Mouse (Mus musculus) granulocyte monocyte progenitor cell, adult 5-6 weeks (primary cell): Measurements from ENCODE around the gene Spata22. TPM values are rescaled to one million over a fixed set of nuclear protein-coding genes. Genes with fewer than 3 reads are reported as not detected.
"Not testable (repeated sequence)": the region's sequence is repeated elsewhere in the genome, so short reads cannot be mapped to it uniquely, and the experiment has no call there.

Source experiments
- ATAC-seq: replicated peaks from 2 replicates; pipeline ENCODE4 v1.8.0; 2016; ENCODE audit warnings: mild to moderate bottlenecking, moderate TSS enrichment, inconsistent platforms; ENCODE audit not compliant: poor library complexity, severe bottlenecking
- total RNA-seq, 2 experiments: library from RNA; stranded (forward) in 1 of 2; stranded (reverse) in 1 of 2; fragments of 200-712, 200-1000 nt in 1 of 2; fragments of >200 nt in 1 of 2; fragmentation: Nextera tagmentation in 1 of 2; gene quantifications; 2 replicates each; pipeline ENCODE4 v1.2.3; 2014 to 2017

Gene Spata22
- total RNA-seq (2014; fragmentation: Nextera tagmentation) = not detected in 2 replicates
- total RNA-seq (2017) = not detected in 2 replicates

DNA sequence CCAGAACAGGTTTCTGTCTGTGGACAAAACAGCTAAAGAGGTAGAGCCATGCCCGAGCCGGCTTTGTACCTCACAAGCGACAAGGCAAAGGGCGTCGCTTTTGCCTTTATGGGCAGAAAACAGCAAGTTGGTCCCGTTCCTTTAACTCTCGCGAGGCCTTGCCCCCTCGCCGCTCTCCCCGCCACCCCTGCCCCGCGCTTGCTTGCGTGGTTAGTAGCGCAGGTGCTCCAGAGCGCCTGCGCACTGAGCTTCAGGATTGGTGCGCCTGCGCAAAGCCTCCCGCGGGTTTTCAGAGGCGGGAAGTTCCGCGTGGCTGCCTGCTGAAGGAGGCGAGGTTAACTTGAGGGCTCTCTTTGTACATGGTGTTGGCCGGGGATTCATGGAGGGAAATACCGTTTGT lies at the start of gene Spata22, which contains the start of the genes Aspa and Gm49340:
Spata22 (plus strand) TSS at position 300 of the 400 bp plus-strand sequence.
Aspa (minus strand) TSS at position 155 of the 400 bp plus-strand sequence.
Gm49340 (plus strand) TSS at position 300 of the 400 bp plus-strand sequence.
- ATAC-seq = no peak

DNA sequence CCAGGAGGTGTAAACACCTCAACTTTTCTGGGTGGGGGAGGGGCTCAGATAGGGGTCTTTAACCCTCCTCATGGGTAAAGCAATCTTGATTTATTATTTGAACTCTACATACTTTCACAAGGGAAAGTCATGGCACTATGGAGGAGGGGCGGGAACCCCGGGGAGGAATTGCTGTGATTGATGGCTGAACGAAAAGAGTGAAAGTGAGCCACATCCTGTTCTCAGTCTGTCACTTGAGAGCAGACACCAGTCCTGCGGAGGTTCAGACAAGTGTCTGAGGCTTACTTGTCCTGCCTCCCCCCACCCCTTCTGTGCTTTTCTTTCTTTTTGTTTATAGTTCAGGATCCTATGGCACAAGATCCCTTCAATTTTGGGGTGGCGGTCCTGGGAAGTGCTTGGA lies 48.8 kb upstream of the Spata22 start:
- no peak for ATAC-seq

DNA sequence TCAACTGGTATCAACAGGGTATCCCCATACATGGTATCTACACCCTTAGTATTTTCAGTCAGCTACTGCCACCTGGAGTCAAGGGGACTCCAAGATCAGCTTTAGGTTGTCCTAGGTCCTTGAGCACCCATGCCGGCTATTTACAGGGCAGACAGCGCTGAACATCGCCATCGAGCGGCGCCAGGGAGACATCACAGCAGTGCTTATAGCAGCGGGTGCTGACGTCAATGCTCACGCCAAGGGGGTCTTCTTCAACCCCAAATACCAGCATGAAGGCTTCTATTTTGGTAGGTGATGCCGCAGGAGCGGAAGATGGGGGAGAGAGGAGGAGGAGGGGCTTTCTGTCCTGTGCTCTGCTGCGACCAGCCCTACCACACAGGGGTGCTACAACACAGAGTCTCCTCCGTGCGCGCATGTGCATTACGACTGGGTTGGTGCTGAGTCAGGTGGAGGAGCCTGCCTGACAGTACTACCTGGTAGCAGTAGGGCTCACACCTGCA lies 48.0 kb upstream of the Spata22 start:
- ATAC-seq = peak; percentile 61

DNA sequence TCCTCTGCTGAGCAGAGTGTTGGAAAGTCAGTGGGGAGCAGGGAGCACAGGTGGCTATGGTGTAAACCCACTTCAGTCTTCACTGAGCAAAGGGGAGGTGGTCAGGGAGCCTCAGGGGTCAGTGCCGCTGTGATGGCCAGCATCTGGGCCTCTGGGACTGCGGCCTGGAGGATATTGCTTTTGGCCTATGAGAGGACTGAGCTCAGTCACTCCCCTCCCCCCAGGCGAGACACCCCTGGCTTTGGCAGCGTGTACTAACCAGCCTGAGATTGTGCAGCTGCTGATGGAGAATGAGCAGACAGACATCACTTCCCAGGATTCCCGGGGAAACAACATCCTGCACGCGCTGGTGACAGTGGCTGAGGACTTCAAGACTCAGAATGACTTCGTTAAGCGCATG lies 46.2 kb upstream of the Spata22 start:
- no peak for ATAC-seq

DNA sequence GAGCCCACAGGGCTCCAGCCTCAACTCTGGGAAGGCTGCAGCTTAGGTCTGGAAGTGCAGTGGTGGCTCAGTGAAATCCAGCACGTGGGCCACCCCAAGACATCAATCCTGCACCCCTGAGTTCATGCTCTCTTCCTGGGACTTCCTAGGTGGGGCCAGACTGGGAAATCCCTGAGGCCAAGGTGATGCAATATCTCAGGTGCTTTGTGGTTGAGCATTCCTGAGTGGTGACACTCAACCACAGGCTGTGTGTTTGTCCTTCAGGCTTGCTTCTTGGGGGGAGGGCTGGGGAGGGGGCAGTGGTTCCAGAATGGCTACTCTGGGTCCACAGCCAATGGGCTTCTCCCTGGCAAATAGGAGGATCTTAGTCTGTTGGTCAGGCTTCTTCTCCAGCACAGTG lies 45.6 kb upstream of the Spata22 start:
- no peak for ATAC-seq

DNA sequence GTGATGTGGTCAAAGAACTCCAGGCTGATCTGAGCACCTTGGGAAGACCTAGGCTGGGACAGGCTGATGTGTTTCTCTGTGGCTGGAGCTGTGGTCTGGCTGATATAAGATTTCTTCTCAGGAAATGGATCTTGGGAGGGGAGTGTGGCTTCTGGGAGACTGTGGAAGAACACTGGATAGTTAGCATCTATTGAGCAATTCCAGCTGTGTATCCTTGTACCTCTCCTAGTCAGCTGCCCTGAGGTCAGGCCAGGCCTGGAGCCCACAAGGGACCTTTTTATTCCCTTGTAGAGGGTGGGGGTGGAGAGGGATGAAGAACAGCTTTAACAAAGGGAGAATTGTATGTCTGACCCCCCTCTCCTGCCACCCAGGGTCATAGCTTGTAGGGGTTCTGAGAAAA lies 45.2 kb upstream of the Spata22 start:
- no peak for ATAC-seq

DNA sequence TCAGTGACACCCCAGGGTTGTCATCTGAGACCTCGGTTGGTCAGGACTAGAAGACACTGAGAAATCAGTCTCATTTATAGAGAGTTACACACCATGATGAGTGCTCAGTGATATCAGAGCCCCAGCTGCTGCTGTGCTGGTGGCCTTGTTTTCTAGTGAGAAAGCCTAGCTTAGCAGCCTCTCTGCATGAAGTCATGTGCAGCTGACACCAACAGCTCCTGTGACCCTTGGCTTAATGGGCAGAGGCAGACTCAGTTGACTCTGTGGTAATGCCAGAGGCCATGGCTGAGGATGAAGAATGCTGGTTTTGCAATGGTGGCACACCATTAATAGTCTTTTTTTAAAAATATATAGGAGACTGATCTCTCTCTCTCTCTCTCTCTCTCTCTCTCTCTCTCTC lies 39.9 kb upstream of the Spata22 start:
- no peak for ATAC-seq

DNA sequence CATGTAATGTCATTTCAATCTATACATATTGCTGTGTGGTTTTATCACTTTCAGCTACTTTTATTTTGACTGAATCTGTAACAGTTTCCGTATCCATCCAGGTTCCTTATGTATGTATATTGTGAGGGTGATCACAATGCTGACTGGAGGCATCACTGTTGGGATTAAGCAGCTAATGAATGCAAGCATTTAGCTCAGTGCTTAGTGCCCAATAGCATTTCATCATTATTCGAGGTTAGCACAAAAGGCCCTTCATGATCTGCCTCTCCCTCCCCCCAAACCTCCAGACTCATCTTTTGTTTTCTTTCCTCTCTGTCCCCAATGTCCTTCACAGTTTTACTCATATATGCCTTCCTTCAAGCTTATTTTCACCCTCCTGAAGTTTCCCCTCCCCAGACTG lies 26.4 kb upstream of the Spata22 start:
- no peak for ATAC-seq

DNA sequence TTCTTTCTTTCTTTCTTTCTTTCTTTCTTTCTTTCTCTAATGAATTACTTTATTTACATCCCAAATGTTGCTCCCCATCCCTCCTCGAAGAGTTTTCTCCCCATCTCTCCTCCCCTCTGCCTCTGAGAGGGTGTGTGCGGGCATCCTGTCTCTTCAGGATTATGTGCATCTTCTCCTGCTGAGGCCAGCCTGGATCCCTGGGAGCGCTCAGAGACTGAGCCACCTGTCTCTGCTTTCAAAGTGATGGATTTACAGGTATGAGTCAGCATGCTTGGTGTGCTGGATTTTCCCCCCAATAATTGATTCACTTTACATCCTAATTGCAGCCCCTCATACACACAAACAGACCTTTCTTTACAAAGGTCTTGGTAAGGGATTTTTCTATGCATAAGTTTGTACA lies 13.6 kb upstream of the Spata22 start:
- no peak for ATAC-seq

DNA sequence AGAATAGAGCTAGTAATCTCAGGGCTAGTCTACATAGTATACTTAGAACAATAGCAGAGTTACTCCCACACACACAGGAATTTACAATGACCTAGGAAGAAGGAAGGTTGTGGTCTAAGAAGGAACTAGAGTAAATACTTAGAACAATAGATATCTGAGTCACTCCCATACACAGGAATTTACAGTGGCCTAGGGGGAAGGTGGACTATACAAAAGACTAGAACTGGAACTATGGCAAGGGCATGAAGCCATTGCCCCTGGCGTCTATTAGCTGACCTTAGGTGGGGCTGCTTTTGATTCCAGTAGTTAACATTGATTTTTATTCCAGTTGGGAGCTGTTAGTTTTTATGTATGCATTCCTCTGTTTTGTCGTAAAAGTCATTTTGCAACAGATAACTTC lies 11.0 kb upstream of the Spata22 start:
- not testable (repeated sequence) for ATAC-seq

DNA sequence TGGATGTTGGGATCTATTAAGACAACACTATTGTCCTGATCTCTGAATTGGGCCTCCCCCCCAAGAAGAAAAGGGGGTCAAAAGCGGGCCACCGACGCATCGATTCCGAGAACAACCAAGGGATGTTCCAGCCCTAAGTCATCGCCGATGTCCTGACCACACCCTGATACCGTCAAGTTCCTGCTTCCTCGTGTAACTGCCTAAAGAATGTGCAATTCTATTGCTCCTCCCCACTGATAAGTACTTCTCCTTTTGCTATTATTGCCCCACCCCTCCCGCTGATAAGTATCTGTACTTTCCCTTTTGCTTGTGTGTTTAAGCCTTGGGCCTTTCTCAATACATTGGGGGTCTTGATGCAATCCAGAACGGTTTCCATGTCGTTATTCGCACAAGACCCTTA lies 8.5 kb upstream of the Spata22 start:
- not testable (repeated sequence) for ATAC-seq

DNA sequence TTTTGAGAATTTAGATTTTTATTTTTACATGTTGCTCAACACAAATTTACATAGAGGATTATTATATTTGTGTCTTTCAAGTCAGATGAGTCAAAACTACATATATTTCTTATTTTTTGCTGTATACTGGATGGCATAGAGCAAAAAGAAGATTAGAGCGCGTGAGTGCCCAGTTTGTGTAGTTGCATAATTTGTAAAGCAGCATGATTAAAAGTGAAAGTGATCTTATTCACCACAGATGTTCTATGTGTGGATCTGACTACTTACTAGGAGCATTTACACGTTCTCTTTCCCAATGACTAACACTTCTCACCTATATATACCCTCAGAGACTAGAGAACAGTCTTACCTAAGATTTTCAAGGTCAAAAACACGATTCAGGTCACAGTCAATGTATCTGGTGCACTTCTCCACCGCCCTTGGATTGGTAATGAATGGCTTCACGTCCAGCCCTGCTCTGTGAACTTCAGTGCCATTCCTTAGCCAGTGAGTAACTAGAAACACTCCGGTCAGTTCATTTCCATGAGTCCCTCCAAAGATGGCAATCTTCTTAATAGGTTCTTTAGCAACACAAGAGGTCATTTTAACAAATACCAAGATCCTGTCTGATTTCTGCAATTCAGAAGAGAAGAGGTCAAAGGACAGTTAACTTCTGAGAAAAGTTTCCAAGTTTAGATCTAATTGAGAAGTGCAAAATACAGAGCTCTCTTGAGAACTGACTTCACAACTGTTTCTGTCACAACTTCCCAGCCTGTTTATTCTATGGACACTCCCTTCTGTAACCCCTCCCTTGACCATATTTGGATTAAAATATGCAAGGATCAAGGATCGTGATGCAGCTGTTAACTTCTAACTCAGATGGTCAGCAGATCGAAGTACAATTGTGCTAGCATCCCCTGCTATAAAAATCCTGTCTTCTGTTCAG lies 5.4 kb upstream of the Spata22 start:
- ATAC-seq = no peak; the same call in 1 of the 2 replicates

DNA sequence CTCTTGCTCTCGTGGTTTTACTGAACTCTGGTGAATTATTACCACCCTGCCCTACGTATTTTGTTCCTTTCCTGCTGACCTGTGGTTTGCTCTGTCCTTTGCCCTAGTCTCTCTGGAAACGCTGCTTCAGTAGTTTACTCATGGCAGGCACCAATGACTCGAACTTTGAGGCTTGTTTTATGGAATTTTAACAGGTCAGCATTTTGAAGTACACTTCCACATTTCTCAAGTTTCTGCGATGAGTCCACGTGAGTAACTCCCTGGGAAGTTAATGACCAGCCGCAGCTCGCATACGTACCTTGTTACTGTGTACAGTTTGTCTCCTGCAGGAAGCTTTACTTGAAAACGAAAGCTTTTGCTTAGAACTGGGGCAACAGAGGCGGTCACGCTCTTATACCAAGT lies 3.1 kb upstream of the Spata22 start:
- peak; percentile 67 for ATAC-seq

DNA sequence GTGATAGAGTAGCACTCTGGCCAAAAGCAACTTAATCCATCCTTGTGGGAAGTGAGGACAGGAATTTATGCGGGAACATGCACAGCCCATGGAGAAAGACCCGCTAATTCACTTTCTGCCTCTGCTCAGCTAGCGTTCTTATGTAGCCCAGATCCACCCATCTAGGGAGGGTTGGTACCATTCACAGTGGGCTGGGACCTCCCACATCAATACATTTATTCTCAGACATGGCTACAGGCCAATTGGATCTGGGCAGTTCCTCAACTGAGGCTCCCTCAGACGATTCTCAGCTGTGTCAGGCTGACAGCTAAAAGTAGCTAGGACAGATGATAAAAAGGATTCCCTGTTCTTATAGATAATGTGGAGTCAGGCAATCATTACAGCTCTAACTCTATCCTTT lies 2.2 kb upstream of the Spata22 start:
- no peak for ATAC-seq

DNA sequence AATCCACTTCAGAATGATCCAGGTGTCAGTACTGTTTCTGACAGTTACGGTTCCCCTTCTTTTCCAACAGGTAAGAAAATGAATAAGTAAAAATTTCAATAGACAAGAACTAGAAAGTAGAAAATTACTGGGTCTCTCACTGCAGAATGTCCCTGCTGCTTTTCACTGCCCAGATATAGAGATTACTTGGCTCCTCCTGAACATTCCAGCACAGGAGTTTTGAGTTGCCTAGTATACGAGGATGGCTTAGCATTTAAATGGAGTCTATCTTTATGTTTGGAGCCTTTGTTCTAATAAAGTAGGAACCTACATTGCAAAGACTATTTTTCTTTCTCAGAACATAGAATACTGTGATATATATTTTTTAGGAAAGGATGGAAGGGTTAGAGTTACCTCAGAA lies 3.8 kb downstream of the Spata22 start:
- ATAC-seq = no peak

DNA sequence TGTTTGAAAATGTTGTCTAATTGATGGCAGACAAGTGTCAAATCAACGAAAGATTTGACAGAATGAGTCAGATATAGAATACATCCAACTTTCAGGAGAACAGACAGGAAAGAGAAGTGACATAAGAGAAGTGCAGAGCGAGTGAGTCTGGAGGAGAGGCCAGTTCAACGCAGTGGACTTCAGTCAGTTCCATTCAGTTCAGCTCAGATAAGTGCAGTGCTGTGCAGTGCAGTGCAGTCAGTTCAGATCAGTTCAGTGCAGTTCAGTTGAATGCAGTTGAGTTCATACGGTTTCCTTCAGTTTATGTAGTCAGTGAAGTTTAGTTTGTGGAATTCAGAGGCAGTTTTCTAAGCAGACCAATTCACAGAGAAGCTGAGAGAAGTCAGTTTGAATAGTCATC lies 7.4 kb downstream of the Spata22 start:
- ATAC-seq = no peak

DNA sequence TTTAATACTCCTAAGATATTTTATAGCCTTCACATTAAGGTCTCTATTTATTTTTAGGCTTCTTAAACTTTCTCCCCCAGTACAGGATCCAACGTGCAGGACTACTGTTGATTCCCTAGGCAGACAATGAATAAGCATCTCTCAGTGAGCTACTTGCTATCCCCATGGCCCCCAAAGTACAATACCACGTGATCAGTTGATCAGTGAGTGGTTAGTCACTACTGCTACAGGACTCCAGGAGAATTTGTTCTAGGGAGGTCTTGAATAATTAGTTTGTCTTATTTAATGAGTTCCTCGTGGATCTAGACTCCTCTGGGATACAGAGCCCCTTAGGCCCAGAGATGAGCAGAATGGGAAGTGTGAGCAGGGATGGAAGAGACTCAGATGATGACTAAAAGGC lies 20.9 kb downstream of the Spata22 start, which contains the start of gene Olfr20:
Olfr20 (plus strand) TSS at position 301 of the 400 bp plus-strand sequence.
- ATAC-seq = no peak

DNA sequence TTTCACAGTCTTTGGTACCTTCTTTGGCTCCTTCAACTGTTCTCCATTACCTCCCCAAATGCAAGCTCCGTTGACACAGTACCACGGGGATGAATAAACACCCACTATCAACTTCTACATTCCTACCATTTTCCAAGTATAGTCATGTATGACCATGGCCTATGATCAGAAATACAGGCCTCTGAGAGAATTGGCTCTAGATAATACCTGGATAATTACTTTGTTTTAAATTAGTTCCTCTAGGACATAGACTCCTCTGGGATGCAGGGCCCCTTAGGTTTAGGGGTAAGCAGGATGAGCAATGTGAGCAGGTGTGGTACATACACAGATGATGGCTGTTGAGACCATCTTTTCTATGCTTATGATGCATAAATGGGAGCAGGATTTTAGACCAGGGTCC lies 41.4 kb downstream of the Spata22 start, which contains the start of gene Olfr376:
Olfr376 (plus strand) TSS at position 301 of the 400 bp plus-strand sequence.
- no peak for ATAC-seq

DNA sequence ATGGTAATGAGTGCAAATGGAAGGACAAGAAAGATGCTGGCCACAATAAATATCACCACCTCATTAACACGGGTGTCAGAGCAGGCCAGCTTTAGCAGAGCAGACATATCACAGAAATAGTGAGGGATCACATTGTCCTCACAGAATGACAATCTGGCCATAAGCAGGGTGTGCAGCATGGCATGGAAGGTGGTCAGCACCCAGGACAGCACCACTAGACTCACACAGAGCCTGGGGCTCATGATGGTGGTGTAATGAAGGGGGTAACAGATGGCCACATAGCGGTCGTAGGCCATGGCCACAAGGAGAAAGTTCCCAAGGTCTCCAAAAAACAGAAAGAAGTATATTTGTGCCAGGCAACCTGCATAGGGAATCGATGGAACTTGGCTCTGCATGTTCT lies 65.8 kb downstream of the Spata22 start:
- ATAC-seq = no peak
